Mouse (Mus musculus) heart, embryonic 14.5 days (tissue): ENCODE measurements at regions not wholly inside any gene's neighbourhood (a gene's known extent, or its start where the extent isn't known, plus 50 kb on each side); places are given as distances from the start of the nearest gene placed in this dataset.

Experiments used
- ATAC-seq: fragments of 200-750 bp; cut with Nextera tagmentation; 2 replicates; pipeline ENCODE4 v1.8.0; 2017; ENCODE audit warnings: low read depth, moderate TSS enrichment; ENCODE audit not compliant: insufficient number of reproducible peaks, insufficient read depth, low FRiP score
- H3K27ac ChIP-seq, 2 experiments: fragments of 200-500 bp in 1 of 2; fragments of 300-500 bp in 1 of 2; sonication (generic) in 1 of 2; replicated peaks in 1 of 2; 2 replicates each; pipeline ENCODE4 v1.5.1; 2012 to 2014; ENCODE audit warnings: low read depth in 2 of 2, low read length in 2 of 2, control low read depth in 1 of 2, mild to moderate bottlenecking in 1 of 2, mixed read lengths in 1 of 2; ENCODE audit not compliant: control insufficient read depth in 1 of 2, insufficient read depth in 1 of 2
- H3K27me3 ChIP-seq: fragments of 300-500 bp; sonication (generic); 2 replicates; pipeline ENCODE4 v1.6.1; 2014; ENCODE audit warnings: mild to moderate bottlenecking, low read length, control low read depth; ENCODE audit not compliant: control insufficient read depth, insufficient read depth
- H3K36me3 ChIP-seq: fragments of 300-500 bp; sonication (generic); 2 replicates; pipeline ENCODE4 v1.6.1; 2014; ENCODE audit warnings: mild to moderate bottlenecking, control low read depth, low read length, mixed read lengths; ENCODE audit not compliant: control insufficient read depth, insufficient read depth
- H3K4me1 ChIP-seq, 2 experiments: fragments of 200-500 bp in 1 of 2; fragments of 300-500 bp in 1 of 2; sonication (generic) in 1 of 2; 2 replicates each; pipeline ENCODE4 v1.6.1; 2012 to 2014; ENCODE audit warnings: low read length in 2 of 2, control low read depth in 1 of 2, mixed read lengths in 1 of 2; ENCODE audit not compliant: control insufficient read depth in 2 of 2, insufficient read depth in 2 of 2
- H3K4me2 ChIP-seq: fragments of 300-500 bp; sonication (generic); 2 replicates; pipeline ENCODE4 v1.6.1; 2014; ENCODE audit warnings: mild to moderate bottlenecking, low read length
- H3K4me3 ChIP-seq, 2 experiments: fragments of 200-500 bp in 1 of 2; fragments of 300-500 bp in 1 of 2; sonication (generic) in 1 of 2; 2 replicates each; pipeline ENCODE4 v1.5.1; 2012 to 2014; ENCODE audit warnings: low read length in 2 of 2, mild to moderate bottlenecking in 2 of 2, control low read depth in 1 of 2, low read depth in 1 of 2, moderate library complexity in 1 of 2; ENCODE audit not compliant: control insufficient read depth in 1 of 2, insufficient read depth in 1 of 2
- H3K9ac ChIP-seq: fragments of 300-500 bp; sonication (generic); 2 replicates; pipeline ENCODE4 v1.6.1; 2014; ENCODE audit warnings: mild to moderate bottlenecking, low read length
- H3K9me3 ChIP-seq: fragments of 300-500 bp; sonication (generic); 2 replicates; pipeline ENCODE4 v1.6.1; 2016; ENCODE audit warnings: low read length, control low read depth; ENCODE audit not compliant: control insufficient read depth
- WGBS: fragments of 180-500 bp; shearing (Covaris S2); extraction: QIAGEN DNeasy Blood & Tissue Kit; methylation state at CpG from one replicate; pipeline ENCODE4 v1.1.7; 2014; 5-methylcytosine and 5-hydroxymethylcytosine counted together

DNA sequence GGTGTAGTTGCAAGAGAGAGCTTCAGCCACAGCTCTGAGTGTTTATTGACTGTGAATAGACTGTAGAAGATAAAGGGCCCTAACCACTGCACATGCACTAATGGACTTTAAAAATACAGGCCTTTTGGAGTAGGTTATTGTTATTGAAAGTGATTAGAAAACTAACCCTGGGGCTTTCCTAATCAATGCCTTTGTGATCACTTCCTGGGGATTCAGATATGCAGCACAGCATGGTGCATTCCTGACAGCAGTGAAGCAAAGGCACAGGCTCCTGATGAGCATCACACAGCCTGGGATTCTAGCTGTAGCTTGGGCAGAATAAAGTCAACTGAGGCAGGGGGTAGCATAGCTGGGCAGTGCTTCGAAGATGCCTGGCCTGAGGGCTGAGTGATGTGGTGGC, 87.3 kb downstream of the Gm11077 start:
- no peak overlapping the region for H3K27ac ChIP-seq
- H3K27me3 ChIP-seq: no peaks in the 10 kb centered on the region
- no peaks in the 10 kb centered on the region for H3K36me3 ChIP-seq
- H3K9ac ChIP-seq: no peak overlapping the region
- H3K4me3 ChIP-seq: no peak overlapping the region
- WGBS: 10% methylated on average over 1 of the region's 1 CpGs
- H3K4me2 ChIP-seq: no peak overlapping the region
- ATAC-seq: no peak
- H3K4me1 ChIP-seq: no peaks in the 10 kb centered on the region
- H3K9me3 ChIP-seq: no peaks in the 10 kb centered on the region

DNA sequence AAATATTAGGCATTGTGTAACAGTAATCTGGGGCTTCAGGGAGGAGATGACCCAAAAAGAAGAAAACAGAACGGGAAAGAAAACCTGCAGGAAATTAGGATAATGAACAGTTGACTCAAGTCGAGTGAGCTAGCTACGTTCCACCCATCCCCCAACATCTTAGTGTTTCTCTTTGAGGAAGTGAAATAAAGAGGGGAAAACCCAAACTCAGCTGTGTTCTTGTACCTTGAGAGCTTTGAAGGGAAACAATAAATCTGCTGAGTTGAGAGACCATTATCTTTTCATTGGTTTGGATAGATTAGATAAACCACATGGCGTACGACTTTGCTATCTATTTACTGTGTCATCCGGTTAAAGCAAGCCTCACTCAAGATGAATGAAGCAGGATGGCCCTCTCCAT, 87.7 kb downstream of the Gm11077 start:
- no peaks in the 10 kb centered on the region for H3K4me1 ChIP-seq
- WGBS: 14% methylated on average over 6 of the region's 6 CpGs
- no peak for ATAC-seq
- H3K9me3 ChIP-seq: no peaks in the 10 kb centered on the region
- H3K4me3 ChIP-seq: no peak overlapping the region
- H3K36me3 ChIP-seq: no peaks in the 10 kb centered on the region
- no peak overlapping the region for H3K27ac ChIP-seq
- H3K27me3 ChIP-seq: no peaks in the 10 kb centered on the region
- H3K9ac ChIP-seq: no peak overlapping the region
- no peak overlapping the region for H3K4me2 ChIP-seq

DNA sequence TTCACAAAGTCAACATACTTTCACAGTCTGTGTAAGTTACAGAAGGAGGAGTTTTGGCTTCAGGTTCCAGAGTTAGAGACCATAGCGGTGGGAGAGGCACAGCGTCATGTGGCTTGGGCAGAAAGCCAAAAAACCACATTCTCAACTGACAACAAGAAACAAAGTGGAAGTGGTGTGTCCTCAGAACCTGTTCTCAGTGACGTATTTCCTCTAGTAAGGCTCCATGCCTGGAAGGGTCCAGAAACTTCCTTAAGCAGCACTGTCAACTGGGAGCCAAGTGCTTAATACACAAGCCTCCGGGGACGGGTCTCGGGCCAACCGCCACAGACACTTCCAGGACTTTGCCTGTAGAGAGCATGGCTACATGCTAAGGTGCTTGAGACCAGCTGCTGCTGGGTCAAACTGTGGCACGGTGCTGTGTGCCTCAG, 90.4 kb downstream of the Gm11077 start:
- WGBS: 58% methylated on average over 8 of the region's 8 CpGs

DNA sequence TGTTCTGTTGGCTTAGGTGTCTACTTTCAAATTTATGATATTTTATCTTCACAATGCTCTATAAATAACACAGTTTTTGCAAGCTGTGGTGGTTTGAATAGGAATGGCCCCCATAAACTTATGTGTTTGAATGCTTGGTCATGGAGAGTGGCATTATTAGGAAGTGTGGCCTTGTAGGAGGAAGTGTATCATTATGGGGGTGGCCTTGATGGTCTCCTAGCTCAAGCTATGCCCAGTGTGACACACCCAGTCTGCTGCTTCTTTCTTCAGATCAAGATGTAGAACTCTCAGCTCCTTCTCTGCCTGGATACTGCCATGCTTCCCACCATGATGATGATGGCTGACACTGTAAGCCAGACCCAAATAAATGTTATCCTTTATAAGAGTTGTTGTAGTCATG, 97.4 kb downstream of the Gm11077 start:
- ATAC-seq: no peak
- H3K27me3 ChIP-seq: no peaks in the 10 kb centered on the region
- no peaks in the 10 kb centered on the region for H3K4me1 ChIP-seq
- H3K4me3 ChIP-seq: no peak overlapping the region
- no peaks in the 10 kb centered on the region for H3K36me3 ChIP-seq
- no peak overlapping the region for H3K9ac ChIP-seq
- no peaks in the 10 kb centered on the region for H3K9me3 ChIP-seq
- no peak overlapping the region for H3K4me2 ChIP-seq
- no peak overlapping the region for H3K27ac ChIP-seq

More for the DNA sequence above, 90.4 kb downstream of the Gm11077 start:
- Histone ChIP-seq H3K4me2 (no peak overlapping the region), H3K27ac (no peak overlapping the region), H3K36me3 (no peaks in the 10 kb centered on the region), H3K4me3 (no peak overlapping the region), H3K4me1 (no peaks in the 10 kb centered on the region), H3K27me3 (no peaks in the 10 kb centered on the region), H3K9ac (no peak overlapping the region), H3K9me3 (no peaks in the 10 kb centered on the region)
- no peak for ATAC-seq

DNA sequence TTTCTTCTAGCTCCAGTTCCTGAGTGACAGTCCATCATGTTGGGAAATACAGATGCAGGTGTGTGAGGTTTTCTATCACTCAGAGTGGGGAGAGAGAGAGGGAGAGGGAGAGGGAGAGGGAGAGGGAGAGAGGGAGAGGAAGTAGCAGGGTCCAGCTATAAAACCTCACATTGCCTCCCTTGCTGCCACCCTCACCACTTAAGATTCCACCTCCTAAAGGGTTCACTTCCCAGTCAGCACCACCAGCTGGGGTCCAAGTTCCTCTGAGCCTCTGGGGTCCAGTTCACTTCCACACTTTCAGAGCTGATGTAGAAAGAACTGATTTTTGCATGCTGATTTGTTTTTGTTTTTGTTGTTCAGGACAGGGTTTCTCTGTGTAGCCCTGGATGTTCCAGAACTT, 98.6 kb downstream of the Gm11077 start:
- Histone ChIP-seq H3K9me3 (no peaks in the 10 kb centered on the region), H3K9ac (no peak overlapping the region), H3K4me2 (no peak overlapping the region), H3K27me3 (no peaks in the 10 kb centered on the region), H3K4me1 (no peaks in the 10 kb centered on the region), H3K27ac (no peak overlapping the region), H3K36me3 (no peaks in the 10 kb centered on the region), H3K4me3 (no peak overlapping the region)
- no peak for ATAC-seq

DNA sequence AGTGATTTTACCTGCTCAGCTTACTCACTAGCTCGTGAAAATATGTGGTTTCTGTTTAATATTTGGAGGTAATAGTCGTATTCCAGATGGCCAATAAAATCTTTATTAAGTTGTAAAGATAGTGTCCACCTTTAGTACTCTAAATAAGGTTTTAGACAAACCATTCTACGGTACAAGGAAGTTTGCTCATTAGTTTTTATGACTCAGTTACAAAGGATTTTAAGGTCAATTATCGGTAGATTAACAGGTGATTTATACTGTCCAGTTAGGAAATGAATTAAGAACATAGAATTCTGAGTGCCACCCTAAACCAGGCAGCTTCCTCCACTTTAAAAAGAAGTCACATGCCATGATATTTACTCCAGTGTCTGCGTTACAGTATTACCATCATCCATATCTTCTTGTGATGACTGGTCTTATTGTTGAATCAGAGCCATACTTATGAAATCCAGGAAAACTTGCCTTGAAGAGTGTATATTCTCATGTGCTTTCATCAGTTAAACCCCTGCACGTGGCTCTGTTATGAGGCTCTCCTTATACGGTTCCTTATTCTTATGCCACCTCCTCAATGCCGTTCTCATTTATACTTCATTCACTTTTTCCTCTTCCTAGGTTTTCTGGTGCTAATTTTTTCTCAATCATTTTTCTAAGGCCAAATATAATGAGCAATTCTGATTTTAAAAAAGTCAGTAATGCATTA, 114.4 kb downstream of the Gm11077 start:
- Histone ChIP-seq H3K27ac (no peak overlapping the region), H3K27me3 (no peaks in the 10 kb centered on the region), H3K9me3 (no peaks in the 10 kb centered on the region), H3K4me1 (no peaks in the 10 kb centered on the region), H3K4me3 (no peak overlapping the region), H3K4me2 (no peak overlapping the region), H3K9ac (no peak overlapping the region), H3K36me3 (no peaks in the 10 kb centered on the region)
- 76% methylated on average over 8 of the region's 8 CpGs for WGBS
- ATAC-seq: no peak

DNA sequence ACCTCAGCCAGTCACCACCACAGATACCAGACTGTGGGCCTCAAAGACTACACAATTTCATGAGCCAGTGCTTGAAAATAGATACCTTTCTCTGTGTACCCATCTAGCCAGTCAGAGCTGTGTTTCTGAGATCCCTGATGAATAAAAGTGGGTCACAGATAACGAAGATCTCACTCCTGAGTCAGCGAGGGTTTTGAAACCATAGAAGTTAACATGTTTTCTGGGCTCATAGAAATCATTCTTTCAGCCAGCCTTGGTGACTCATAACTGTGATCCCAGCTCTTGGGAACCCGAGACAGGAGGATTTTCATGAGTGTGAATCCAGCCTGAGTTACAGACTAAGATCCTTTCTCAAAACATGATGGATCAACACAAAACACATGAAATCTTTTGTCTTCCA, 118.1 kb downstream of the Gm11077 start:
- Histone ChIP-seq H3K4me1 (no peaks in the 10 kb centered on the region), H3K4me2 (no peak overlapping the region), H3K27me3 (no peaks in the 10 kb centered on the region), H3K9me3 (no peaks in the 10 kb centered on the region), H3K27ac (no peak overlapping the region), H3K9ac (no peak overlapping the region), H3K36me3 (no peaks in the 10 kb centered on the region), H3K4me3 (no peak overlapping the region)
- no peak for ATAC-seq
- 77% methylated on average over 3 of the region's 3 CpGs for WGBS

DNA sequence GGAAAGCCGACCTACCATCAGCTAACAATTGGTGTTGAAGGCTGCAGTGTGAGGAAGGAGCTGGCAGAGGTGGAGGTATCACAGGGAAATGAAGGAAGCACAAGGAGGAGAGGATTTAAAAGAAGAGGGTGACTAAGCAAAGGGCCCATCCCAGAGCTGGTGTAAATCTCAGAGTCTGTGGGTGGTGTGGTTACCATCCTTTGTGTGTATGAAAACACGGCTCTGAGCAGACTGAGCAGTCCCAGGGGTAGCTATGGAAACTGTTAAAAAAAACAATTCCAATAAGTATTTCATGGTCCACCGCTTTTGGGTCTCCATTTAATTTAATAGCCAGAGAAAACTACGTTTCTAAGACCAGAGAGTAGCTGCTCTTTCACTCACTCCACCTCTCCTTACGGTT, 123.3 kb downstream of the Gm11077 start:
- Histone ChIP-seq H3K4me1 (peaks cover 0 to 5% of the 10 kb centered on the region in 2 experiments; a peak in 2 of 4 replicates), H3K9me3 (no peaks in the 10 kb centered on the region), H3K4me2 (no peak overlapping the region), H3K27ac (no peak overlapping the region), H3K27me3 (no peaks in the 10 kb centered on the region), H3K4me3 (no peak overlapping the region), H3K9ac (no peak overlapping the region), H3K36me3 (no peaks in the 10 kb centered on the region)
- 78% methylated on average over 5 of the region's 5 CpGs for whole genome bisulfite sequencing
- ATAC-seq: no peak
